Mouse (Mus musculus): ENCODE results near the gene Nrn1. TPM values are rescaled to one million over a fixed set of nuclear protein-coding genes. Genes with fewer than 3 reads are reported as not detected.

Gene Nrn1
- 10 to 100 TPM; 56.1 to 63.6 TPM for polyA plus RNA-seq (2017; shearing (Covaris generic))

DNA sequence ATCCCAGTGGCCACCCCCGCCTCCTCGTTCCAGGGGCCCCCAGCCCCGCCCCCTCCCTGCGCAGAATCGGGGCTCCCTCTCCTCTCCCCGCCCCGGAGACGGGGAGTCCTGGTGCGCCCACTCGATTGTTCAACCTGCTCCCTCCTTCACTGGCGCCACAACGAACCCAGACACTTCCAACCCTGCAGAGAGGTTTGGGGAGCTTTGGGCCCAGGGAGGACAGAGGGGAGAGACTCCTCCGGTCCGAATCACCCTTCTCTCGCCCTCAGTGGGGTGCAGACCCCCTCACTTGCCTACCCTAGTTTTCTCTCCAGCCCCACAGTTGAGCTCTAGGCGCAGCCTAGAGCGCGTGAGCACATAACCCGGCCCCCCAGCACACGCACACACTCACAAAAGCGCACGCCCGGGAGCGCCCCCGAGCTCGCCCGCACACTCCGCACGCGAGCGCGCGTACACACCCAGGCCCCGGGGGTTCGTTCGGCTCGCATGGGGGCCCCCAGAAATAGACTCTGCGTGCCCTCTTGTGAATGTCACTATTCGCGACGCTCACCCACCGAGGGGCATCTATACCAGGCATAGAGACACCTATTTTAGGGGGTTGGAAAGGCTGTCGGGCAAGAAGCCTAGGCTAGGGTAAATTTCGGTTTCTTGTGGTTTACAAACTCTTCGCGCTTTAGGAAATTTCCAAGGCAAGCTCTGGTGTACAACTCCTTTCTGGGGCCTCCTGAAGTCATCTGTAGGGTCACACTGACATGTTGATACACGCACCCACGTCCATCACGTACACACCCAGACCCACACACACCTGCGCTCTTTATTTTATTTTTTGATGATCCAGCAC, at the start of gene Nrn1:
TSS of gene Nrn1 (minus strand) at position 401 of the 841 bp plus-strand sequence.
- ATAC-seq: peak; percentile 30

DNA sequence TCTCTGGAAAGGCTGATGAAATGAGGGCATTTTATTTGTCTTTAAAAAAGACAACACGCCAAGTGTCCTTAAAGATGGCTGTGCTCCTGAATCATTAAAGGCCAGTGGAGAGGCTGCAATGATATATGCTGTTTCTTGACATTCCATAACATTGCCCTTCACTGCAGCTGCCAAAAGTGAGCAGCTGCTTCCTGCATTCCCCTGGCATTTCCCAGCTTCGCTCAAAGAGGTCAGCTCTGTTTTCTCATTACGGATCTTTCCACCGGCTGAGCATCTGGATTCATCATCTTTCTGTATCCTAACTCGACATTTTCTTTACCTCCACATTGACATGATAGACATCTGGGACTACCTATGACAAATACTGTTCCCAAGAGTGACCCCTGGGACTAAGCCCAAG, 44.7 kb upstream of the Nrn1 start:
- no peak for ATAC-seq

DNA sequence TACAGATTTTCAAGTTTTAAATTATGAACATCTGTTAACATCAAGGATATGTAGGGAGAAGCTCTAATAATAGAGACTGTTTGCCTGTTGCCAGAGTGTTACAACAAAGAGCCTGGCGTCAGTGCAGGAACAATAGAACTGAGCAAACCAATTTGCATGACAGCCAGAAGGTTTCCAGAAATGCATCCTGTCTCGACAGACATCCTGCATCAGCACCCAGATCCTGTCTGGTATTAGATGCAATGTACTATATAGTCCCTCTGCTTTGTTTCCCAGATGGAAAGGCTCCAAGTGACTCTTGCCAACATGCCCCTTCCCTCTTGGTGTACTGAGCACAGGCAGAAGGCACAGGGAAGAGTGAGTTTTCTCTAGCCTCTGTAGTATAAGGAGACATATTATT, 31.9 kb upstream of the Nrn1 start:
- ATAC-seq: no peak

DNA sequence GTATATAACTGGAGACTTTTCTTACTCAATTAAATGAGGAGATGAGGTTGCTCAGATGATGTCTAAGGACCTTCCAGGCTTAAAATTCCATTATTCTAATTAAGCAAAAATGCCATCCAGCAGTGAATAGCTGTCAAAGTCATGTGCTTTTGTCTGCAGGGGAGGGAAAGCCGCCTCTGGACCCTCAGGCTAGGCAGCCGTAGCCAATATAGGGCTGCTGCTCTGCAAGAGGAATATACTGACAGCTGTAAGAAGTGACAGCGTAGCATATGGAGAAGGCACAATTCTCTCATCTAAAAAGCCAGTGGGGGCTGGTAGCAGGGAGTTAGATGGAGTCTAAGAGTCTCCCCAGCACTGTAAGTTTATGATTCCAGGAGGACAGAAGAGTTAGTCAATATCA, 16.9 kb upstream of the Nrn1 start:
- ATAC-seq: no peak

DNA sequence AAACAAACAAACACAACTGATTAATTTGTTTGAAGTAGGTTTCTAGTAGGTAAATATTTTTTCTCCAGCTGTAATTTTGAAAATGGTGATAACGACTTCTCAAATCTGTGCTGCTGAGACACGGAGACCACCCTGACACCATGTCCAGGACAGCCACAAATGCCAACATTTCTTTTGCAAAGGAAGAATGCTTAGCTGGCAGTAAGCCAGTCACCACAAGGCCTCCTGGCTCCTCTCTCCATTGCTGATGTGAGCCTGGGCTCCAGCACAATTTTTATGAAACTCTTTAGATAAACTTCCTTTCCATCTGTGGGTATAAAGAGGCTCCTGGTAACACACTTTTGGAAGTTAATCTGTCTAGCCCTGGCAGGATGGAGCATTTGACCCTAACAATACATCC, 15.1 kb upstream of the Nrn1 start:
- ATAC-seq: no peak

DNA sequence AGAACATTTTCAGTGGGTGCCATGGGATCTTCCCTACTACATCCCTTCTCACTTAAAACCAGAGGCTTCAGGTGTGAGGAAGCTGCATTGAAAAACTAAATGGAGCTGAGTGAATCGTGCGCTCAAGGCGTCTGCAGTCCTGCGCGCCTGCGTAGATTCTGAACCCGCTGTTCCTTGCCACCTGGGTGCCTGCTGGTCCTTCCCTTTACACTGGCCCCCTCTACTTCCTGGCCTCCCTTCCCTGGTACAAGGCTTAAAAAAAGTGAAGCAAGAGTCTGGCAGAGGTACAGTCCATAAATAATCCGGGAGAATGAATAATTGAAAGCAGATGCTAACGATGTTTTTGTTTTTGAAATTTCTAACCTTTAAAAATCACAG, 1.7 kb upstream of the Nrn1 start:
- no peak for ATAC-seq

DNA sequence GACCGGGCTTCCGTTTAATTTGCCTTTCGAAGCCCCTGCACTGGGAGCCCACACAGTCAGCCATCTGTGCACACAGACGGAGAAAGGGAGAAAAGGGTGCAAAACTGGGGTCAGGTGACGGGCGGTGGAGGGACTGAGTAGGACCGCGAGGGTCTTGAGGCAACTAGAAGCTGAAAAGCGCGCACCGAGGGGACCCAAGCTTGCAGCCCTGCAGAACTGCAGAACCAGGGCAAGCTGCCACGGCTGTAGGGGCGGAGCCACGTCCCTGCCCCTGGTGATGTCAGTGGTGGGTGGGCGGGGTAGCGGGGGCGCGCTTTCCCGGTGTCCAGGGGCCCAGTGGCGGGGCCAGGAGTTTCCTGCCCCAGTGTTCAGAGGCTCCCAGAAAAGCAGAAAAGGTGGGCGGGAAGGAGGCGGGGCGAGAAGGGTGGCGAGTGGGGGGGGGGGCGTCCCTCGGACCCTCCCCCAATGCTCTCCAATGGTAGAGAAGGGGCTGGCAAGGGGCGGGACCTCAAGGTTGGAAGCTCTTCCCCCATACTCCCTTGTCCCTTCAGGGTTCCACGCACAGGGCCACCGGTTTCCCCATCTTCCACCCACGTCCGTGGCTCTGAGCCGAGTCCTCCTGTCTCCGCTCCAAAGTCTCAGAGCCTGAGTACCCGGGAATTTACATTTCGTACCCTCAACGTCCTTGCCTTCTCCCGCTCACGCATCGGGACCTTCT, 1.1 kb upstream of the Nrn1 start:
- ATAC-seq: peak; percentile 32

DNA sequence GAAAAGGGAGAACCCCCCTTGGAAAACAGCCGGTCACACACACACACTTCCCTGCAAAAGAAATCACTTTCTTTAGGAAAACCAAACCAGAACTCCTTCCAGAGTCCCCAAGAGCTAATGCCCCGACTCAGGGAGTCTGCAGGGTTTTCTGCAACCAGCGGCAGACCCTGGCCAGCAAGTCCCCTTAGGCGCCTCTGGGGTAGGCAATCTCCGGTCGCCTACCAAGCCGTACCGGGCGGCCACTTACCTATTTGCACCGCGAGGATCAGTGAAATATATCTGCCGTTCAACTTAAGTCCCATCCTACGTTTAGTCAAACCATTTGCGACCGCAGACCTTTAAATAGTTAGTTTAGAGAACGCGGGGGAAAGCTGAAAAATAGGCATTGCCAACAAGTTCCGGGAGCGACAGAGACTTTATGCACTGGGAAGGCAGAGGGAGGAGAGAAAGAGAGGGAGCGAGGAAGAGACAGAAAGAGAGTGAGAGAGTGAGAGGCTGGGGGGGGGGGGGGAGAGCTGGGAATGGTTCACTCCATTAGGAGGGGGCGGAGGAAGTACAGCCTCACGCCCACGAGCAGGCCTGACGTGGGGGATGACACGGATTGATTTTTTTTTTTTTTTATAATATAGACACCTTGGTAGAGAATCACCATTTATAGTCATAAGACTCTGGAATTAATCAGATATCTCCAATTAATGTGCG, 791 bp downstream of the Nrn1 start:
- ATAC-seq: no peak

DNA sequence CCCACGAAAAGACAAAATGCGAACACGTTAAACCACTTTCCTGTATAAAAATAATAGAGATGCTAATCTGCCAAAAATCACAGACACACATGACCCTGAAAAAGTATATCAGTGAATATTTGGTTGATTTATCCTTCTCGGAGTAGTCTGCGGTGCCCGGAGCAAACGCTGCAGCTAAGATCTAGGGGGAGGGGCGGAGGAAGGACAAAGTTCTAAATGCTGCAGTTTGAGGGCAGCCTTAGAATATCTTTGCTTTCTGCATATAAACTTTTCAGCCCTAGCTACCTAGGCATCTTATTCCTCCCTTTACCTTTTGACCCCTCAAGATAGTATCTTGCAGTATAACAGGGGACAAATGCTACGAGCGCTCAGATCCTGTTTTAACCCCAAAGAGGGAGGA, 1.4 kb downstream of the Nrn1 start:
- no peak for ATAC-seq

DNA sequence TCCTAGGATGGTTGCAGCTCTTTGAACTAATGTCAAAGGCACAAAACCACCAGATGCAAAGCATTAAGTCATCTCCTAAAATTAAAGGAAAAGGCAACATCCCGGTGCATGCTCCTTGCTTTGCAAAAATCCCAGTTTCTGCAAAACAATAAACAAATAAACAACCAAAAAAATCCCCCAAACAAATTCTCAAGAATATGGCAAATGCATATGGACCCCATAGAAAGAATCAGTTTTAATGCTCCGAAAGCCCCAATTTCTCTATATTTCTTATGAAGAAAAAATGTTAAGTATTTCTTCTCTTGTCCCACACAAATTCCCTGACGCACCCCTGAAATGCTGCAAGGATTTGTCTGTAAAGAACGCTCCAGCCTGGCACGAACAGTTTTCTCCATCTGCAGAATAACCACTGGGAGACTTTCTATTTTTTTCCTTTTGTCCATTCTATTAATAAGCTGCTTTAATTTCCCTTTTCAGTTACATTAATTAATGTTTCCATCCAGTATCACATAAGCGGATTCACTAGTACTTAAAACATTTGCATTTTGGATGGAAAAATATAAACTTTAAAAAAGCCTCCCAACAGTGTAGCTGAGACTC, 1.9 kb downstream of the Nrn1 start:
- ATAC-seq: no peak

DNA sequence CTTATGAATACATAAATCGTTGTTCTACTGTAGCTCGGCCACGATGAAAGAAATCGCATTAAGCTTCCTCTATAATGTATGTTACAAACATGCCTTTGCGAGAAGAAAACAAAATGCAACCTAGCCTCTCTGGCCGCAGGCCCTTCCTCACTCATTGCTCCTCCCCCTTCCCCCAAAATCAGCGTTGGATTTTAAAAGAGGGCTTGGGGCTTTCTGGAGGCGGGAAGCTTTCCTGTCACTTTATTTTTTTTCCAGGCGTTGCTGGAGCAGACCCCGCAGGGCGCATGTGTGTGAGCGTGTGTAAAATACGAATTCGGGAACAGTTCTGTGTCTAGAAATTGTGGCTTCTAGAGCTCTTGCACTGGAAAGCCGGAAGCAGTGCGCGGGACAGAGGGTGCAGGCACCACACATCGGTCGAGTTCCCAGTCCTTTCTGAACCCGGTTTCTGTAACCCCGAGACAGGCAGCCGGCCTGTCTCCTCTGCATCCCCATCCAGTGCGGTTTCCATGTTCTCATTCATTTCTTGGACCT, 2.9 kb downstream of the Nrn1 start:
- ATAC-seq: no peak

DNA sequence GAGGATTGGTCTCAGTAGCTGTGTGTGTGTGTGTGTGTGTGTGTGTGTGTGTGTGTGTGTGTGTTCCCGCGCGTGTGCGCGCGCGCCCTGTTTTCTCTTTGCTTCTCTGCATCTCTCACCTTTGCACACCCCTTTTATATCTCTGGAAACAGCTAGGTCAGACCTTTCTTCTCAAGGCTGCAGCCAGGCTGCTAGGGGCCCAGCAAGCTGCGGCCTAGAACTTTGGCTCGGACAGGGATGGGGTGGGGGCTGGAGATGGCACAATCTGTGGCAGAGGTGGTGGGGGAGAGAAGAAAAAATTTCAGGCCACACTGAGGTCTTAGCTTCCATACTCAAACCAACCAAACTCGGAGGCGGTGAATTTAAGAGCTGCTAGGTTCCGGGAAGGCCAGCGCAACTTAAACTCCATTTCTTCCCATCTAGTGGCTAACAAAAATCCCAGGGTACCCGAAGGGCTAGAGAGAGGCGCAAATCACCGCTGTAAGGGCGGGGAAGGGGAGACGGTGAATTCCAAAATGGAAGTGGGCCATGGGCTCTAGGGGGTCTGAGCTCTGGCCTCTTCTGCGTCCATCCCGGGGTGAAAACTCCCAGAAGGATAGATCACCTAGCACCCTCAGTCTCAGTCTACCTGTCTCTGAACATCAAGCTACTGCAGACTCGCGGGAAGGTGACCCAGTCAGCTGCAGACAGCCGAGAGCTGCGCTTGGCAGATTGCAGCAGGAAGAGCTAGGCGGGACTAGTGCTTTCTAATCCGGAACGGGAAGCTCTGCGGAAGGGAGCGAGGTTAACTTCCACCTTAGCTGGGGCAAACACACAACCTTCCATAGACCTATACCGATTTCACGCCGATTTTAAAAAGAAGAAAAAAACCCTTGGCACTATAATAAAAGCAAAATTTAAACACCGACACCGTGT, 3.7 kb downstream of the Nrn1 start:
- peak; percentile 51 for ATAC-seq

DNA sequence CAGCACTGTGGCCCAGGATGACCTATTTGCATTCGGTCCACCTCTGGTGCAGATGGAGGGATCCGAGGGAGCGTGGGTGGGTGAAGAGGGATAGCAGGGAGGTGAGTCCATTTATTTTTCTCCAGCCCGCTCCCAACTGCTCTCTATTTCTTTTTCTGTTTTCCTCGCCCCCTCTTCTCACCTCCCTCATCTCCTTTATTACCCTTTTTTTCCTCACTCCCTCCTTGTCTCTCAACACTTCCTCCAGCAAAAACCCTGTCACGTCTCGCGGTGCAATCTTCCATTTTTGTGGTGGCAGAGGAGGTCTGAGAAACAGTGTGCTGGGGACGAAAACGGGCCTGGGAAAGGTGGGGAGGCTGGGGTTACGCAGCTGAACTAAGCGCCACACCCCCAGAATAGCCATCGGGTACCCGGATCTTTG, 4.6 kb downstream of the Nrn1 start:
- ATAC-seq: no peak

DNA sequence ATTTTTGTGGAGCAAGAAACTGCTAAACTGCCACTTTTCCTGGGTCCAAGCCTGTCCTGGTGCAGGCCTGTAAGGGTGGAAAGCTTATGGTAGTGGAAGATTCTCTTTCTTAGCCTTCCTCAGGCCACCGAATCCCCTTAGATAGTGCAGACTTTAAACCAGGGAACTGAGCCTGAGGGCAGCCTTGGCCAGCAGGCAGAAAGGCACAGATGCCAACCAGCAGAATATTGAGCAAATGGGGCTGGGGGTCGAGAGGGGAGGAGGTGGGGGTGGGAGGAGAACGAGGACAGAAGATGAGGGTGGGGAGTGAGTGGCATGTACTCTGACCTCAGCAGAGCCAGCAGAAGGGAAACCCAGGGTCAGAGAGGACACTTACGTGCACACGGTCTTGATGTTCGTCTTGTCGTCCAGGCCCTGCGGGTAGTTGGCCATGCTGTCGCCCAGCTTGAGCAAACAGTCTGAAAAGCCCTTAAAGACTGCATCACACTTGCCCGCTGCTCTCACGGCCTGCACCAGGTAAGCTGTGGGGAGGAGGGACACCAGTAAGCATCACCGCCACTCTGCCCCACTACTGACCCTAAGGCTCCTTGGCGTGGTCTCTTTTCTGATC, 5.1 kb downstream of the Nrn1 start:
- no peak for ATAC-seq

DNA sequence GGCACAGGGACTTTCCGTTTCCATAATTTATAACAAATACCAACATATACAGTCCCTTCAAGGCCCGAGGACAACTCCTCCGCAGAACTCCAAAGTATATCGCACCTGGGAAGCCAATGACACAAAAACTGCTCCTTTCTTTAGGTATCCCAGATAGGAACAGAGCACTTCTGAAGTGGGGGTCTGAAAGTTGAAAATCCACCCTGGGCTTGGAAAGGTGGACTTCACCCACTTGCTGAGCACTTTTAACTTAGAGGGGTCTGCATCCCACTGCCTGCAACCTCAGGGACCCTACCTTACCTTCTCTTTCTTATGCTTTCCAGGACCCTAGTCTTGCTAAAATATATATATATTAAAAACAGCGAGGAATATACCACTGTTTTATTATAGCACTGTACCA, 6.4 kb downstream of the Nrn1 start:
- ATAC-seq: no peak

DNA sequence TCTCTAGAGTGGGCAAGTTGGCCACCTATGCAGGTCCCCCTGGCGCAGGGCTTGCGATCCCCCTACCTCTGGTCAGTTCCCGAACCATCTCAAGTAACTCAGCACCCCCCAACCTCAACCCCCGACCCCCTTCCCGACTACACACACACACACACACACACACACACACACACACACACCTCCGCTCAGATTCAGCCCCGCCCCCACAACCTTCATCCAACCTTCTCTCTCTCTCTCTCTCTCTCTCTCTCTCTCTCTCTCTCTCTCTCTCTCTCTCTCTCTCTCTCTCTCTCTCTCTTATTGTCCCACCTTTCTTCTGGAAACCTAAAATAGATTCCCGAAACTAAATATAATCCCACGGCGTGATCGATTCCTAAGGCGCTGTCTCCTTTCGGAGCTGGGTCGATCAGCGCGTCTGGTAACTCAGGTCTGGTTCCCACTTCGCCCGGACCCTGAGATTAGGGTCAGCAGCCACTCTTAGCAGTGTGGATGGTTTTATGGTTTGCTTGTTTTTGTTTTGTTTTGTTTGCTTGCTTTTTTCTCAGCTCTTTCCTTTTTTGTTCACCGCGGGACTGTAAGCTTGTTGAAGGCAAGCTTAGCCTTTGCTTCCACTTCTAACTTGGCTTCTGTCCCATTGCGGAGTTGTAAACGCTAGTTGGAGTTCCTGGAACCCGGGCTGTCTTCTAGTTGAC, 7.0 kb downstream of the Nrn1 start:
- ATAC-seq: no peak

DNA sequence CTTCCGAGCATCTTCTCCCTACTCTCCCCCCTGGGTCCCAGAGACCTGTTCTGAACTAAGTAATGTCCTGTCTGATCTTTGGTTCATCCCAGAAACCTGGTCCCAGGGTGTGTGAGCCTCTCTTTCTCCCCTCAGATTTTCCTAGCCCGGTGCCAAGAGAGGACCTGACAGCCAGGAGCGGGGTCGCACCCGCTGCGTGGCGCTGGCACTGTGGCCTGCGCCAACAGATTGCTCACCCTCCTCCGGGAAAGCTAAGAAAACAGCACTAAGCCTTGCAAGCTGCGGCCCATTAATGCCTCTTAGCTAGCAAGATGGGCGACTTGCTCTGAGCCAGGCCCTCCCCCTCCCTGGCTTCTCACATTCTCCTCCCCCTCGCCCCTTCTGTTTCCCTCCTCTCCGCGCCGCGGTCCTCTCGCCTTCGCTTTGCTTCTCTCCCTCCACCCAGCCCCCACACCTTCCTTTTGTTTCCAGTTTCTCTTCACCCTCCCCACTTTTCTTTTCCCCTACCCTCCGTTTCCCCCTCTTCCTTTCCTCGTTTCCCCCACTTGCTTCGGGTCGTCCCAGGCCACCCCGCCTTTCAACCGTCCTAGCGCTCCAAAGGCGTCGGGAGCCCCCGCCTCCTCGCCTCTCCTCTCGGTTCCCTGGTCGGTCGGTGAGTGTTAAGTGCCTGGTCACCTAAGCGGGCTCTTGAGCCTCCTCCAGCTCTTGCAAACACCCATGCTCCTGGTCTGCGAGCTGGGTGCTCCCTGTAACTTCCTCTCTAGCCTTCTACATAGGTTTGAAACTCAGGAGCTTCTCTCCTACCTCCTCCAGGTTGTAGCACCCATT, 7.8 kb downstream of the Nrn1 start:
- ATAC-seq: peak; percentile 53

DNA sequence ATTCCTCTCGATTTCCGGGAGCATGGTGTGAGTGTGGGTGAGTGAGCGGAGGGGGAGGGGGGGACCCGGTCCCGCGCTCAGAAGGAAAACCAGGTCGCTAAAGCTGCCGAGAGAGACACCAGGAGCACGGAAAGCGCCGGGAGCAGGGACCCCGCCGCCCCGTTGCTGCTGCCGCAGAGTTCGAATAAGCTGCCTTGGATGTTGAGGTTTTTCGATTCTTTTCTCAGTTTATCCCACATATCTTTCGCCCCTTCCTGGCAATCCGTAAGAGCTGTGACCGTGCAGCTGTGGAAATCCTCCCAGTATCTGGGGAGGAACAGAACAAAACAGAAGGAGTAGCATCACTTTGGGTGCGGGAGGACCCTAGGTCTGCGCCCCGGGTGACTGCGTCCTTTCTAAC, 8.4 kb downstream of the Nrn1 start:
- ATAC-seq: no peak

DNA sequence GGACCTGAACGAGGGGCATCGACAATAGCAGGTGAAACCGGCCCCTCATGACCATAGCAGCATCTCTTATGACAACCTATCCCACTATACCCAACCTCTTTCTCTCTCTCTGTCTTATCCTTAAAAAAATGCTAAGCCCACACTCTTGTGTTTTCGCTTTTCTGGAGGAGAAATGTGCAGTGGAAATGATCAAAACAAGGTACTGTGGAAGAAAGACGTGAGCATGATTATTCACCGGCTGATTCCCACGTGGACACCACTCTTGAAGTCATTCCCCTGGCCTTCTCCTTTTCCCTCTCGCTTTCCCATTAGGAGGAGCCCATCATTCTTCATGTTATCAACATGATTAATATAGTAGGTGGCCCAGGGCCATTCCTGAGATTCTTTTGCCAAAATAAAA, 9.1 kb downstream of the Nrn1 start:
- no peak for ATAC-seq
